Mouse (Mus musculus) liver, embryonic 14.5 days (tissue): ENCODE measurements around the gene Med15.

Experiments used
- CTCF ChIP-seq: IDR thresholded peaks from 2 replicates; pipeline ENCODE4 v1.5.1; 2016; ENCODE audit warnings: antibody characterized with exemption, low read depth, control low read depth
- EP300 ChIP-seq: IDR thresholded peaks from 2 replicates; pipeline ENCODE4 v1.6.1; 2016; ENCODE audit warnings: antibody characterized with exemption, low read depth

- no peak for TF ChIP-seq CTCF
- TF ChIP-seq EP300 = no peak
These were observed at the start of gene Med15 for GRCm38 (mm10) chr16:17732841-17733340.
